Mouse (Mus musculus) kidney, adult 11 months (tissue): ENCODE data around the gene Oxnad1.

Source experiments
- DNase-seq: peaks from one replicate; pipeline ENCODE4 v3.0.0; 2022

Oxnad1 gene

GRCm38 (mm10) chr14:32145809-32146511 lies 60.8 kb downstream of the Oxnad1 start:
- no peak for DNase-seq

- no peak for DNase-seq
Measured at GRCm38 (mm10) chr14:32146578-32146977, 61.4 kb downstream of the Oxnad1 start.

- no peak for DNase-seq
Measured at GRCm38 (mm10) chr14:32150872-32151271, 65.7 kb downstream of the Oxnad1 start.

GRCm38 (mm10) chr14:32152243-32152965 lies 67.2 kb downstream of the Oxnad1 start:
- DNase-seq: no peak
